Mouse (Mus musculus): ENCODE results near the gene Olfr1393.

DNA sequence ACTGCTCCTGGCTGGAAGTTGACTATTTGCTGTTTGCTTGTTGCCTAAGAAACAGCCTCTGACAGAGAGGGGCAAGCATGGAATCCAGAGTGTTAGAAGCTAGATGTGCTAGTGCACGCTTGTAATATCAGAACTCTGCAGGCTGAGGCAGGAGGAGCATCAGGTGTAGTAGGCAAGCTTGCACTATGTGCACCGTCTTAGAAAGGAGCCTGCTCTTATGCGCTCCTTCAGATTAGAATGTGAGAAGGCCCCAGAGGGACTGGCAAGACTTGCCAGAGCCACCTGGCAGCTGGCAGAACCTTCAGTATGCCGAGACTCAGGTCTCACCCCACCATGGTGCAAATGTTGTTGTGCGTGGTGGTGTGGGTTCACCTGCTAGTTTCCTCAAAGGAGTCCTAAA, 26.1 kb upstream of the Olfr1393 start:
- TF ChIP-seq POLR2A (IDR thresholded peaks at IDR 0.05; ENCODE audit: insufficient read depth, low read depth, low read length) (no peak), CTCF (IDR thresholded peaks at IDR 0.05; ENCODE audit: insufficient read depth, low read depth, low read length) (no peak)
